Mouse (Mus musculus): ENCODE data around the gene Baz2a.

- no peak for TF ChIP-seq CTCF (IDR thresholded peaks at IDR 0.05; ENCODE audit: control insufficient read depth, insufficient read depth, insufficient replicate concordance, low read depth, low read length)
- TF ChIP-seq POLR2A (IDR thresholded peaks at IDR 0.05; ENCODE audit: control insufficient read depth, low read depth, low read length) = no peak
Observed at GRCm38 (mm10) chr10:128148789-128149365, 57.5 kb downstream of the Baz2a start.
